Mouse (Mus musculus) MEL (cell line): ENCODE measurements around the gene Slc25a17.

ENCODE experiments used
- CTCF ChIP-seq, 3 experiments: IDR thresholded peaks in 2 of 3; conservative IDR thresholded peaks in 1 of 3; 2 replicates each; pipeline ENCODE4 v1.5.1; 2011 to 2012; ENCODE audit warnings: low read length in 3 of 3, low read depth in 2 of 3, mild to moderate bottlenecking in 2 of 3, improper control_type of control experiment in 1 of 3, inconsistent platforms in 1 of 3, mixed read lengths in 1 of 3, moderate library complexity in 1 of 3; ENCODE audit not compliant: control insufficient read depth in 1 of 3, insufficient read depth in 1 of 3, poor library complexity in 1 of 3, severe bottlenecking in 1 of 3
- E2F4 ChIP-seq: IDR thresholded peaks from 2 replicates; pipeline ENCODE4 v1.6.1; 2011; ENCODE audit warnings: low read depth, low read length, improper control_type of control experiment, borderline replicate concordance
- ELF1 ChIP-seq: IDR thresholded peaks from 2 replicates; pipeline ENCODE4 v1.6.1; 2014; ENCODE audit warnings: low read depth, mild to moderate bottlenecking, inconsistent platforms, low read length, improper control_type of control experiment, moderate library complexity
- EP300 ChIP-seq, 2 experiments: IDR thresholded peaks; 2 replicates each; pipeline ENCODE4 v1.6.1; 2011; ENCODE audit warnings: improper control_type of control experiment in 2 of 2, low read length in 2 of 2, low read depth in 1 of 2, mild to moderate bottlenecking in 1 of 2
- ETS1 ChIP-seq: IDR thresholded peaks from 2 replicates; pipeline ENCODE4 v1.6.1; 2012; ENCODE audit warnings: low read depth, mild to moderate bottlenecking, inconsistent platforms, low read length, improper control_type of control experiment, moderate library complexity
- GATA1 ChIP-seq: IDR thresholded peaks from 2 replicates; pipeline ENCODE4 v1.6.1; 2011; ENCODE audit warnings: low read depth, low read length, improper control_type of control experiment
- MEF2A ChIP-seq: IDR thresholded peaks from 2 replicates; pipeline ENCODE4 v1.6.1; 2014; ENCODE audit warnings: low read depth, mild to moderate bottlenecking, inconsistent platforms, low read length, improper control_type of control experiment; ENCODE audit not compliant: poor library complexity, insufficient replicate concordance, severe bottlenecking; ENCODE audit errors: extremely low read depth
- NELFE ChIP-seq: IDR thresholded peaks from 2 replicates; pipeline ENCODE4 v1.6.1; 2011; ENCODE audit warnings: low read depth, low read length, improper control_type of control experiment
- POLR2A ChIP-seq, 2 experiments: IDR thresholded peaks; 2 replicates each; pipeline ENCODE4 v1.6.1; 2011 to 2012; ENCODE audit warnings: low read length in 2 of 2, mild to moderate bottlenecking in 2 of 2, control low read depth in 1 of 2, improper control_type of control experiment in 1 of 2, low read depth in 1 of 2, moderate library complexity in 1 of 2; ENCODE audit not compliant: control insufficient read depth in 1 of 2, insufficient read depth in 1 of 2, poor library complexity in 1 of 2
- SMC3 ChIP-seq: IDR thresholded peaks from 2 replicates; pipeline ENCODE4 v1.6.1; 2011; ENCODE audit warnings: low read depth, low read length, improper control_type of control experiment
- USF1 ChIP-seq: IDR thresholded peaks from 2 replicates; pipeline ENCODE4 v1.6.1; 2014; ENCODE audit warnings: low read depth, mild to moderate bottlenecking, inconsistent platforms, low read length, improper control_type of control experiment, moderate library complexity
- USF2 ChIP-seq, 2 experiments: IDR thresholded peaks; 2 replicates each; pipeline ENCODE4 v1.6.1; 2011 to 2012; ENCODE audit warnings: improper control_type of control experiment in 2 of 2, low read length in 2 of 2, borderline replicate concordance in 1 of 2, inconsistent platforms in 1 of 2, low read depth in 1 of 2, mild to moderate bottlenecking in 1 of 2; ENCODE audit not compliant: insufficient read depth in 1 of 2
- ZKSCAN1 ChIP-seq: IDR thresholded peaks from 2 replicates; pipeline ENCODE4 v1.6.1; 2012; ENCODE audit warnings: low read depth, mild to moderate bottlenecking, inconsistent platforms, low read length, improper control_type of control experiment, moderate library complexity
- ZNF384 ChIP-seq: IDR thresholded peaks from 2 replicates; pipeline ENCODE4 v1.6.1; 2012; ENCODE audit warnings: low read depth, mild to moderate bottlenecking, inconsistent platforms, low read length, improper control_type of control experiment

GRCm38 (mm10) chr15:81301193-81302070 lies 59.2 kb downstream of the Slc25a17 start:
- TF ChIP-seq ELF1: no peak
- no peak for TF ChIP-seq POLR2A (IDR thresholded peaks at IDR 0.05; ENCODE audit: control insufficient read depth in 1 of 2, insufficient read depth in 1 of 2, low read depth in 1 of 2, low read length in 2 of 2, poor library complexity in 1 of 2)
- TF ChIP-seq CTCF (IDR thresholded peaks at IDR 0.05 in 2 of 3, conservative IDR thresholded peaks at IDR 0.05 in 1 of 3; ENCODE audit: control insufficient read depth in 1 of 3, insufficient read depth in 1 of 3, low read depth in 2 of 3, low read length in 3 of 3, poor library complexity in 1 of 3, severe bottlenecking in 1 of 3): no peak
- no peak for TF ChIP-seq USF1
- no peak for TF ChIP-seq E2F4
- TF ChIP-seq USF2 (IDR thresholded peaks at IDR 0.05; ENCODE audit: borderline replicate concordance in 1 of 2, insufficient read depth in 1 of 2, low read depth in 1 of 2, low read length in 2 of 2): no peak
- TF ChIP-seq ZNF384: no peak
- TF ChIP-seq MEF2A: no peak
- TF ChIP-seq ETS1: no peak
- no peak for TF ChIP-seq EP300 (IDR thresholded peaks at IDR 0.05; ENCODE audit: low read depth in 1 of 2, low read length in 2 of 2)
- no peak for TF ChIP-seq ZKSCAN1
- TF ChIP-seq NELFE: no peak
- no peak; the same call in 1 of the 2 replicates for TF ChIP-seq SMC3
- TF ChIP-seq GATA1: no peak
